Mouse (Mus musculus) stomach, postnatal 0 days (tissue): ENCODE results near the gene Runx2.

ENCODE experiments used
- CTCF ChIP-seq: IDR thresholded peaks from 2 replicates; pipeline ENCODE4 v1.5.1; 2016; ENCODE audit warnings: antibody characterized with exemption, low read depth, mild to moderate bottlenecking, moderate library complexity
- EP300 ChIP-seq: optimal IDR thresholded peaks from 2 replicates; pipeline ENCODE3; 2016; ENCODE audit warnings: antibody characterized with exemption

DNA sequence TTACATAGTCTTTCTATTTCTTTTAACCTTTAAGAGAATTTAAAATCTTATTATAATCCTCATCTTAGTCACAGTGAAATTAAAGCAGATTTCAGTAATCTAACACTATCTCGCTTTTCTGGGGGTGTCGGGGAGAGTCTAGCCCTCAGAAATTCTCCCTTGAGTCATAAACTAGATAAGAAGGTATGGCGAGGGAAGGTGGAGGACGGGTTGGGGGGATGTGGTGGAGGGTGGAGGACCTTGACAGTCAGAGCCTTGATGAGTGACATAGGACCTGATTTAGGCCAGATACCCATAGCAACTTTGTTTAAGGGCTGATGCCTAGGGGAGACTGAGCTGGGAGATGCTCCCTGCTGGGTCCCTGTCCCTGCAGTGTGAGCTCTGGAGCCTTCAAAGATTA is 205.7 kb downstream of the Runx2 start:
- TF ChIP-seq EP300, result no peak
- no peak for TF ChIP-seq CTCF
